Mouse (Mus musculus): ENCODE data around the gene Uggt1. TPM values are rescaled to one million over a fixed set of nuclear protein-coding genes. Genes with fewer than 3 reads are reported as not detected.

The Uggt1 gene
- polyA plus RNA-seq, 1 experiment from 2014 or later = 15.8 TPM

GRCm38 (mm10) chr1:36112665-36113064 is 131.9 kb downstream of the Uggt1 start:
- no peak overlapping the region for H3K4me3 ChIP-seq (ENCODE audit: low read depth, low read length)
- WGBS (ENCODE audit: insufficient replicate concordance) = 91% methylated on average over 3 of the region's 3 CpGs
- H3K9me3 ChIP-seq (ENCODE audit: low read length) = no peaks in the 10 kb centered on the region
- no peak overlapping the region for H3K27ac ChIP-seq (ENCODE audit: low read depth)
- ATAC-seq = no peak
- no peaks in the 10 kb centered on the region for H3K36me3 ChIP-seq (replicated peaks; ENCODE audit: insufficient read depth, low read length)
- no peaks in the 10 kb centered on the region; the same call in 1 of the 2 replicates for H3K27me3 ChIP-seq (ENCODE audit: insufficient read depth, low read length)
- no peak overlapping the region for H3K9ac ChIP-seq (replicated peaks)
- no peak for DNase-seq
- TF ChIP-seq CTCF (IDR thresholded peaks at IDR 0.05; ENCODE audit: low read depth) (no peak), EP300 (IDR thresholded peaks at IDR 0.05; ENCODE audit: low read depth) (no peak)
- no peaks in the 10 kb centered on the region for H3K4me1 ChIP-seq (ENCODE audit: insufficient read depth)
- no peak overlapping the region for H3K4me2 ChIP-seq (ENCODE audit: low read depth, low read length)

DNA sequence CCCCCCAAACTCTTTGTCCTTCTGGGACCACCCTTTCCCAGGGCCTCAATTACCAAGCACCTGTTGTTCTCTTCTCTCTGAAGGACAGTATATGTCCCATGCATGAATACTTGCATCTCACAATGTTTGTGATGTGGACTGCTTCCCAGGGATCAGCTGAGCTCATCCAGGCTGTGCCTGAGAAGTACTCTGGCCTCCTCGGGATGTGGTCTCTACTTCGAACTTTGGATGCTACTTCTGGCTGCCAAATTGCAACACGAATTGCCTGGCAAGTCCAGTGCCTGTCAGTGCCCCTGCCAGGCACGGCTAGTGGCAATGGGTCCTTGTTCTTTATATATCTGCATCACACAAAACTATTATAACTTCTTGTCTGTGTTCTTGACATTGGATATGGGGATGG is 134.5 kb downstream of the Uggt1 start:
- H3K9me3 ChIP-seq (ENCODE audit: low read length) = no peaks in the 10 kb centered on the region

GRCm38 (mm10) chr1:36105917-36106706 is 138.4 kb downstream of the Uggt1 start:
- no peak; the same call in none of the 2 replicates for ATAC-seq
- TF ChIP-seq CTCF (IDR thresholded peaks at IDR 0.05; ENCODE audit: low read depth) (no peak), EP300 (IDR thresholded peaks at IDR 0.05; ENCODE audit: low read depth) (no peak)
- H3K4me3 ChIP-seq (ENCODE audit: low read depth, low read length) = no peak overlapping the region
- no peak overlapping the region for H3K9ac ChIP-seq (replicated peaks)
- H3K27ac ChIP-seq (ENCODE audit: low read depth) = no peak overlapping the region
- H3K4me2 ChIP-seq (ENCODE audit: low read depth, low read length) = no peak overlapping the region
- H3K27me3 ChIP-seq (ENCODE audit: insufficient read depth, low read length) = no peaks in the 10 kb centered on the region
- peaks cover 49% of the 10 kb centered on the region for H3K36me3 ChIP-seq (replicated peaks; ENCODE audit: insufficient read depth, low read length)
- 93% methylated on average over 11 of the region's 11 CpGs for WGBS (ENCODE audit: insufficient replicate concordance)
- H3K4me1 ChIP-seq (ENCODE audit: insufficient read depth) = no peaks in the 10 kb centered on the region; the same call in 1 of the 2 replicates
- no peak for DNase-seq
- no peaks in the 10 kb centered on the region for H3K9me3 ChIP-seq (ENCODE audit: low read length)

More for the DNA sequence above, 134.5 kb downstream of the Uggt1 start:
- TF ChIP-seq CTCF (IDR thresholded peaks at IDR 0.05; ENCODE audit: low read depth) (no peak), EP300 (IDR thresholded peaks at IDR 0.05; ENCODE audit: low read depth) (no peak)
- H3K27ac ChIP-seq (ENCODE audit: low read depth) = no peak overlapping the region
- no peaks in the 10 kb centered on the region for H3K4me1 ChIP-seq (ENCODE audit: insufficient read depth)
- no peaks in the 10 kb centered on the region; the same call in 1 of the 2 replicates for H3K27me3 ChIP-seq (ENCODE audit: insufficient read depth, low read length)
- H3K9ac ChIP-seq (replicated peaks) = no peak overlapping the region
- WGBS (ENCODE audit: insufficient replicate concordance) = 78% methylated on average over 4 of the region's 4 CpGs
- H3K4me3 ChIP-seq (ENCODE audit: low read depth, low read length) = no peak overlapping the region
- peaks cover 18% of the 10 kb centered on the region for H3K36me3 ChIP-seq (replicated peaks; ENCODE audit: insufficient read depth, low read length)
- ATAC-seq = no peak
- no peak overlapping the region for H3K4me2 ChIP-seq (ENCODE audit: low read depth, low read length)
- DNase-seq = no peak

DNA sequence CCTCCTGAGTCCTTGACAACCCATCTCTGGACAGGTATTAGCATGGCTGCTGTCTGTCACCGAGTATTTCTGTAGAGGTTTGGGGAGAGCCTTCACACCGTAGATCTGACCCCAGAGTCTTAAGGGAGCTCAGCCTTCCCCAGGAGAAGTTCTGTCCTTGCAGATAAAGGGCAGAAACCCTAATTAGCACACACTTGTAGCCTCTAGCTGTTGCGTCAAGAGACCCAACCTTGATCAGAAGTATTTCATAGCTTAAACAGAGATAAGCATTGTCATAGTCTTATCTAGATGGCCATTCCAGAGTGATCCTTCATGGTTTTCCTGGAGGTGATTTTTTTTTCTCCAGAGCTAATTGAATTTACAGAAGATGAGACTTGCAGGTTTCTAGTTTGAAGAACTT is 144.1 kb downstream of the Uggt1 start:
- 73% methylated on average over 3 of the region's 3 CpGs for WGBS (ENCODE audit: insufficient replicate concordance)
- no peak overlapping the region for H3K27ac ChIP-seq (ENCODE audit: low read depth)
- peaks cover 24% of the 10 kb centered on the region for H3K4me1 ChIP-seq (ENCODE audit: insufficient read depth)
- no peaks in the 10 kb centered on the region for H3K9me3 ChIP-seq (ENCODE audit: low read length)
- ATAC-seq = no peak
- no peak overlapping the region for H3K4me2 ChIP-seq (ENCODE audit: low read depth, low read length)
- TF ChIP-seq EP300 (IDR thresholded peaks at IDR 0.05; ENCODE audit: low read depth) (no peak), CTCF (IDR thresholded peaks at IDR 0.05; ENCODE audit: low read depth) (no peak)
- no peaks in the 10 kb centered on the region for H3K27me3 ChIP-seq (ENCODE audit: insufficient read depth, low read length)
- peaks cover 71% of the 10 kb centered on the region for H3K36me3 ChIP-seq (replicated peaks; ENCODE audit: insufficient read depth, low read length)
- no peak overlapping the region for H3K9ac ChIP-seq (replicated peaks)
- no peak for DNase-seq
- no peak overlapping the region for H3K4me3 ChIP-seq (ENCODE audit: low read depth, low read length)

DNA sequence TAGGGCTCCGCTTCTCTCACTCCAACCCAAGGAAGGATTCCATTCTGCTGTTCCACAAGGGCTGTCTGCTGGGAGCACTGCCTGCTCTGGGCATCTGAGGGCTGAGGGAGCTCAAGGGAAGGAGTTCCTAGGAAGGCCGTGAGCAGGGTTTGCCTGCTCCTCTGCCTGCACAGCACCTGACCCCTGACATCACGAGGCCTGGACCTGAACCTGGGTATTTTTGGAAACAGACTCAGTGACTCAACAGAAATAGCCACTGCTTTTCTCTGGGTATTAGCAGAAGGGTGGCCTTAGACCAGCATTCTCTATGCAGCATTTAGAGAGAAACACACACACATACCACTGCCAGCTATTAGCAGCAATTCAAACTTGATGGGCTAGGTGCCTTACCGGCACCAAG is 146.1 kb downstream of the Uggt1 start:
- no peaks in the 10 kb centered on the region for H3K9me3 ChIP-seq (ENCODE audit: low read length)
- H3K27me3 ChIP-seq (ENCODE audit: insufficient read depth, low read length) = no peaks in the 10 kb centered on the region
- no peak for TF ChIP-seq EP300 (IDR thresholded peaks at IDR 0.05; ENCODE audit: low read depth)
- no peak for TF ChIP-seq CTCF (IDR thresholded peaks at IDR 0.05; ENCODE audit: low read depth)
- H3K4me1 ChIP-seq (ENCODE audit: insufficient read depth) = peaks cover 43% of the 10 kb centered on the region
- no peak overlapping the region for H3K9ac ChIP-seq (replicated peaks)
- 88% methylated on average over 4 of the region's 4 CpGs for WGBS (ENCODE audit: insufficient replicate concordance)
- no peak overlapping the region; the same call in 1 of the 2 replicates for H3K27ac ChIP-seq (ENCODE audit: low read depth)
- ATAC-seq = no peak
- no peak overlapping the region for H3K4me3 ChIP-seq (ENCODE audit: low read depth, low read length)
- DNase-seq = no peak
- no peak overlapping the region for H3K4me2 ChIP-seq (ENCODE audit: low read depth, low read length)
- peaks cover 70% of the 10 kb centered on the region for H3K36me3 ChIP-seq (replicated peaks; ENCODE audit: insufficient read depth, low read length)

DNA sequence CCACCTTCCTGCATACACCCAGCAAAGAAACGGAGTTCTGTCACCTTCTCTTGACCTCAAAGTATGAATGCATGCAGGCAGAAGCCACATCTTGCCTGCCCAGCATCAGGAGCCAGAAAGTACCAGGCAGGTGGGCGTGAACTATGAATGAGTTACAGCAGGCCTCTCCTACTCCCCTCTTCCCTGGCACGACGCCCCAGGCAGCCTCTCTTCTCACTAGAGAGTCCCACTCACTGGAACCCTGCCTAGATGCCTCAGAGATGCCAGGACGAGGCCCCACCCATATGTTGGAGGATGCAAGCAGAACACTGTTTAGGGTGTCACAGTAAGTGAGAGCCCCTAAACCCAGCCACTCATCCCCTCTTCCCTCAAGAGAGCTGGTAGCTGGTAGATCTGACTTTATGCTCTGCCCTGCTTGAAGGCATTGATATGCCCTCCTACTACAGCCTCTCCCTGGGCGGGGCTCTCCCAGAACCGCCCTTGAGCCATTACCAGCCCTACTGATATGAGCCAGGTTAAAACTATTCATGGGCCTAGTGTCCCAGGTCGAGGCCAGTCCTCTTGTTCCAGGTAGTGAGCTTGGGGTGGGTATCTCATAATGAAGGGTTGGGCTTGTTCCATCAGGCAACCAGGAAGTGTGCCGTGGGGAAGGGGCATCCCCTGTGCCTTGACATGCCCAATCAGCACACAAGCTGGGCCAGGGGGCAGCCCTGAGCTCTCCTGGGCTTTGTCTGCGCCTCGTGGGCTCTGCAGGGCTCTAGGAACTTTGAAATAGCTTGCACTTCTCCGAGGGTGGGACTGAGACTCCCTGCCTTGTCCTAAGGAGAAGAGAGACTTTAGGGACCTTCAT is 148.9 kb downstream of the Uggt1 start:
- Histone ChIP-seq H3K36me3 (replicated peaks; ENCODE audit: insufficient read depth, low read length) (peaks cover 66% of the 10 kb centered on the region), H3K4me3 (ENCODE audit: low read depth, low read length) (no peak overlapping the region; the same call in 1 of the 2 replicates), H3K27ac (ENCODE audit: low read depth) (peak overlapping the region; percentile 93), H3K4me2 (ENCODE audit: low read depth, low read length) (peak overlapping the region; percentile 58), H3K4me1 (ENCODE audit: insufficient read depth) (peaks cover 68% of the 10 kb centered on the region), H3K27me3 (ENCODE audit: insufficient read depth, low read length) (no peaks in the 10 kb centered on the region), H3K9ac (replicated peaks) (peak overlapping the region; percentile 41), H3K9me3 (ENCODE audit: low read length) (no peaks in the 10 kb centered on the region)
- ATAC-seq (peak; percentile 70), DNase-seq (peak; percentile 70)
- TF ChIP-seq EP300 (IDR thresholded peaks at IDR 0.05; ENCODE audit: low read depth) (peak; percentile 77), CTCF (IDR thresholded peaks at IDR 0.05; ENCODE audit: low read depth) (no peak)
- 64% methylated on average over 12 of the region's 12 CpGs for WGBS (ENCODE audit: insufficient replicate concordance)
